Mouse (Mus musculus) intestine, embryonic 15.5 days (tissue): ENCODE measurements around the gene Usp4. TPM values are rescaled to one million over a fixed set of nuclear protein-coding genes. Genes with fewer than 3 reads are reported as not detected.

Experiments used
- ATAC-seq: fragments of 200-750 bp; cut with Nextera tagmentation; 2 replicates; pipeline ENCODE4 v1.8.0; 2017; ENCODE audit warnings: moderate TSS enrichment, moderate library complexity
- H3K27ac ChIP-seq: fragments of 300-500 bp; sonication (generic); 2 replicates; pipeline ENCODE4 v1.5.1; 2015; ENCODE audit warnings: mild to moderate bottlenecking, inconsistent platforms
- H3K27me3 ChIP-seq: fragments of 300-500 bp; sonication (generic); replicated peaks from 2 replicates; pipeline ENCODE4 v1.6.1; 2015; ENCODE audit warnings: inconsistent platforms
- H3K36me3 ChIP-seq: fragments of 300-500 bp; sonication (generic); 2 replicates; pipeline ENCODE4 v1.6.1; 2015; ENCODE audit warnings: inconsistent platforms
- H3K4me1 ChIP-seq: fragments of 300-500 bp; sonication (generic); replicated peaks from 2 replicates; pipeline ENCODE4 v1.6.1; 2015; ENCODE audit warnings: inconsistent platforms
- H3K4me2 ChIP-seq: fragments of 300-500 bp; sonication (generic); replicated peaks from 2 replicates; pipeline ENCODE4 v1.6.1; 2015; ENCODE audit warnings: mild to moderate bottlenecking, inconsistent platforms
- H3K4me3 ChIP-seq: fragments of 300-500 bp; sonication (generic); replicated peaks from 2 replicates; pipeline ENCODE4 v1.5.1; 2015; ENCODE audit warnings: inconsistent platforms
- H3K9ac ChIP-seq: fragments of 300-500 bp; sonication (generic); 2 replicates; pipeline ENCODE4 v1.6.1; 2015; ENCODE audit warnings: inconsistent platforms
- H3K9me3 ChIP-seq: fragments of 300-500 bp; sonication (generic); 2 replicates; pipeline ENCODE4 v1.6.1; 2016; ENCODE audit warnings: inconsistent platforms
- WGBS: fragments of 180-500 bp; shearing (Covaris S2); methylation state at CpG from one replicate; pipeline ENCODE4 v1.1.7; 2015; 5-methylcytosine and 5-hydroxymethylcytosine counted together
- polyA plus RNA-seq: library from polyadenylated mRNA; unstranded; fragments of >200 nt; fragmentation: Nextera tagmentation; extraction: Ambion mirVana; gene quantifications from 2 replicates; pipeline ENCODE4 v1.2.1, GENCODE M21; 2015

The Usp4 gene
- polyA plus RNA-seq, 1 experiment from 2014 or later = 82.5 TPM

GRCm38 (mm10) chr9:108324784-108325183, 22.9 kb upstream of the Usp4 start:
- H3K27ac ChIP-seq = no peak overlapping the region
- no peaks in the 10 kb centered on the region for H3K27me3 ChIP-seq
- 0 out of 2 replicates have a peak, but pooled peaks cover 2% of the 10 kb centered on the region for H3K4me1 ChIP-seq
- H3K9ac ChIP-seq = no peak overlapping the region
- no peak overlapping the region for H3K4me3 ChIP-seq
- ATAC-seq = no peak
- peaks cover 10% of the 10 kb centered on the region; the same call in 1 of the 2 replicates for H3K36me3 ChIP-seq
- H3K9me3 ChIP-seq = no peaks in the 10 kb centered on the region
- H3K4me2 ChIP-seq = no peak overlapping the region
- 74% methylated on average over 1 of the region's 1 CpGs for WGBS

GRCm38 (mm10) chr9:108325811-108326210, 21.8 kb upstream of the Usp4 start:
- H3K27ac ChIP-seq = no peak overlapping the region
- WGBS = 94% methylated on average over 2 of the region's 2 CpGs
- 0 out of 2 replicates have a peak, but pooled peaks cover 2% of the 10 kb centered on the region for H3K4me1 ChIP-seq
- no peak for ATAC-seq
- H3K4me3 ChIP-seq = no peak overlapping the region
- no peak overlapping the region for H3K4me2 ChIP-seq
- no peaks in the 10 kb centered on the region for H3K27me3 ChIP-seq
- no peaks in the 10 kb centered on the region for H3K9me3 ChIP-seq
- H3K36me3 ChIP-seq = peaks cover 12% of the 10 kb centered on the region
- no peak overlapping the region for H3K9ac ChIP-seq

GRCm38 (mm10) chr9:108337848-108338550, 9.7 kb upstream of the Usp4 start:
- 70% methylated on average over 10 of the region's 10 CpGs for WGBS
- Histone ChIP-seq H3K9me3 (no peaks in the 10 kb centered on the region), H3K4me2 (peak overlapping the region; percentile 70), H3K9ac (peak overlapping the region; percentile 3; the same call in 1 of the 2 replicates), H3K4me1 (peaks cover 13% of the 10 kb centered on the region), H3K36me3 (peaks cover 23% of the 10 kb centered on the region), H3K4me3 (peak overlapping the region; percentile 73; the same call in 1 of the 2 replicates), H3K27ac (peak overlapping the region; percentile 97), H3K27me3 (no peaks in the 10 kb centered on the region)
- ATAC-seq = no peak

- peak overlapping the region; percentile 73 for H3K4me3 ChIP-seq
- 24% methylated on average over 6 of the region's 6 CpGs for WGBS
- H3K9ac ChIP-seq = peak overlapping the region; percentile 3; the same call in 1 of the 2 replicates
- no peaks in the 10 kb centered on the region for H3K9me3 ChIP-seq
- no peaks in the 10 kb centered on the region for H3K27me3 ChIP-seq
- H3K27ac ChIP-seq = peak overlapping the region; percentile 97
- H3K36me3 ChIP-seq = peaks cover 20% of the 10 kb centered on the region
- ATAC-seq = no peak
- H3K4me2 ChIP-seq = peak overlapping the region; percentile 70
- peaks cover 13% of the 10 kb centered on the region for H3K4me1 ChIP-seq
Observed at GRCm38 (mm10) chr9:108338551-108338885, 9.1 kb upstream of the Usp4 start.

GRCm38 (mm10) chr9:108338886-108339781, 8.5 kb upstream of the Usp4 start, which contains the start of gene Gpx1:
Gpx1 (plus strand) TSS chr9:108338903.
- ATAC-seq = peak; percentile 96
- under 1% methylated on average over 49 of the region's 49 CpGs for WGBS
- Histone ChIP-seq H3K27ac (peak within 1 kb of the TSS; percentile 97), H3K9me3 (no peaks in the 10 kb centered on the region), H3K9ac (peak within 1 kb of the TSS; percentile 90), H3K4me1 (peaks cover 15% of the 10 kb centered on the region), H3K4me3 (peak within 1 kb of the TSS; percentile 73), H3K36me3 (peaks cover 14% of the 10 kb centered on the region), H3K4me2 (peak within 1 kb of the TSS; percentile 70), H3K27me3 (no peaks in the 10 kb centered on the region)

GRCm38 (mm10) chr9:108339886-108340257, 7.8 kb upstream of the Usp4 start:
- Histone ChIP-seq H3K4me2 (peak overlapping the region; percentile 70), H3K36me3 (peaks cover 7% of the 10 kb centered on the region), H3K4me3 (peak overlapping the region; percentile 73), H3K4me1 (peaks cover 15% of the 10 kb centered on the region), H3K27ac (peak overlapping the region; percentile 97), H3K27me3 (no peaks in the 10 kb centered on the region), H3K9ac (peak overlapping the region; percentile 90), H3K9me3 (no peaks in the 10 kb centered on the region)
- ATAC-seq = no peak
- WGBS = 10% methylated on average over 20 of the region's 20 CpGs

- Histone ChIP-seq H3K27ac (peak overlapping the region; percentile 97), H3K4me2 (peak overlapping the region; percentile 70), H3K9ac (peak overlapping the region; percentile 90), H3K4me1 (peaks cover 15% of the 10 kb centered on the region), H3K27me3 (no peaks in the 10 kb centered on the region), H3K4me3 (peak overlapping the region; percentile 73), H3K9me3 (no peaks in the 10 kb centered on the region), H3K36me3 (0 out of 2 replicates have a peak, but pooled peaks cover under 1% of the 10 kb centered on the region)
- 47% methylated on average over 10 of the region's 10 CpGs for WGBS
- ATAC-seq = peak; percentile 24; the same call in 1 of the 2 replicates
Observed at GRCm38 (mm10) chr9:108340258-108341138, 7.2 kb upstream of the Usp4 start.

- Histone ChIP-seq H3K4me3 (no peak overlapping the region), H3K9me3 (no peaks in the 10 kb centered on the region), H3K36me3 (no peaks in the 10 kb centered on the region), H3K27ac (peak overlapping the region; percentile 76), H3K9ac (no peak overlapping the region), H3K27me3 (no peaks in the 10 kb centered on the region), H3K4me2 (peak overlapping the region; percentile 70; the same call in 1 of the 2 replicates), H3K4me1 (peaks cover 15% of the 10 kb centered on the region)
- no peak for ATAC-seq
- 82% methylated on average over 5 of the region's 5 CpGs for WGBS
Observed at GRCm38 (mm10) chr9:108341139-108341475, 6.5 kb upstream of the Usp4 start.

GRCm38 (mm10) chr9:108341801-108342200, 5.9 kb upstream of the Usp4 start:
- H3K27me3 ChIP-seq = no peaks in the 10 kb centered on the region
- no peaks in the 10 kb centered on the region for H3K36me3 ChIP-seq
- H3K9ac ChIP-seq = no peak overlapping the region
- H3K27ac ChIP-seq = peak overlapping the region; percentile 76
- no peaks in the 10 kb centered on the region for H3K9me3 ChIP-seq
- peak; percentile 20; the same call in 1 of the 2 replicates for ATAC-seq
- H3K4me3 ChIP-seq = no peak overlapping the region
- peaks cover 15% of the 10 kb centered on the region for H3K4me1 ChIP-seq
- H3K4me2 ChIP-seq = no peak overlapping the region

GRCm38 (mm10) chr9:108342301-108342831, 5.3 kb upstream of the Usp4 start:
- Histone ChIP-seq H3K4me1 (peaks cover 15% of the 10 kb centered on the region), H3K27ac (peak overlapping the region; percentile 76), H3K9me3 (no peaks in the 10 kb centered on the region), H3K4me3 (no peak overlapping the region), H3K36me3 (no peaks in the 10 kb centered on the region), H3K9ac (no peak overlapping the region), H3K4me2 (no peak overlapping the region), H3K27me3 (no peaks in the 10 kb centered on the region)
- 18% methylated on average over 5 of the region's 5 CpGs for WGBS
- no peak for ATAC-seq

GRCm38 (mm10) chr9:108343331-108343730, 4.3 kb upstream of the Usp4 start:
- no peaks in the 10 kb centered on the region for H3K9me3 ChIP-seq
- no peaks in the 10 kb centered on the region for H3K27me3 ChIP-seq
- ATAC-seq = no peak
- H3K4me1 ChIP-seq = peaks cover 13% of the 10 kb centered on the region
- no peak overlapping the region for H3K9ac ChIP-seq
- 68% methylated on average over 3 of the region's 3 CpGs for WGBS
- H3K27ac ChIP-seq = peak overlapping the region; percentile 76
- no peak overlapping the region for H3K4me2 ChIP-seq
- H3K4me3 ChIP-seq = no peak overlapping the region
- H3K36me3 ChIP-seq = no peaks in the 10 kb centered on the region
